Mouse (Mus musculus): ENCODE data around the gene Rbm47. TPM values are rescaled to one million over a fixed set of nuclear protein-coding genes. Genes with fewer than 3 reads are reported as not detected.

Rbm47 gene
- polyA plus RNA-seq, 1 experiment: 14.2 TPM

GRCm38 (mm10) chr5:66067219-66067618 lies 105.7 kb downstream of the Rbm47 start:
- no peak for DNase-seq (ENCODE audit: low spot score)

DNA sequence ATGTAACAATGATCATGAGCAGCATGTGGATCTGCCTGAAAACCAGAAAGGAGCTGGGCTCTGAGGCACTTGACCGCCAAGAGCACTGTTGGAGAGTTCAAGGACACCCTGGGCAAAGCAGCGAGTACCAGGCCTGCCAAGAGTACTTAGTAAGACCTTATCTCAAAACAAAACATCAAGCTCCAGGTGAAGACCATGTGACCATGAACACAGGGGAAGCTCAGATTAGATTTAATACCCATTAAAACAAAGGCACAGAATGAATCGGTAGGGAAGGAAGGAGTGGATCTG lies 110.0 kb downstream of the Rbm47 start:
- no peak for DNase-seq (ENCODE audit: low spot score)

- no peak for DNase-seq (ENCODE audit: low spot score)
These were observed 110.6 kb downstream of the Rbm47 start for GRCm38 (mm10) chr5:66062046-66062929.

GRCm38 (mm10) chr5:66061667-66062045 lies 111.3 kb downstream of the Rbm47 start:
- no peak for DNase-seq (ENCODE audit: low spot score)

GRCm38 (mm10) chr5:66058844-66059243 lies 114.1 kb downstream of the Rbm47 start:
- DNase-seq (ENCODE audit: low spot score): no peak

- no peak for DNase-seq (ENCODE audit: low spot score)
These were observed 116.2 kb downstream of the Rbm47 start for GRCm38 (mm10) chr5:66056680-66057079.

DNA sequence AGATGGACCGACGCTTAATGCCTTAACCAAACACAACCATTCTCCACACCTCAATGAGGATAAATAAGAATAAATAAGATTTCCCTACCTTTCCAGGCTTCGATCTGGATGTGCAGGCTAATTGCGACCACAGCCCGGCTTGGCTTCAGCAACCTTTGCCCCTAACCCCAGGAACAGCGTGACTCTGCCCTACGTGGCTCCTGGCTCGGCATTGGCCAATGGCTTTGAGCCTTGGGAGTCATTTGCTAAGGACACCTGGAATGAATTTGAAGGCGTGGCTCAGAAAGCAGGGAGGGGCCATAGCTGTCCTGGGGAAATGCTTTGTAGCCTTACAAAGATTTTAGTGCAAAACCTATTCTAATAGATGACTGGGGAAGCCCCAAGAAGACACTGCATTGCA lies 118.5 kb downstream of the Rbm47 start:
- no peak for DNase-seq (ENCODE audit: low spot score)

DNA sequence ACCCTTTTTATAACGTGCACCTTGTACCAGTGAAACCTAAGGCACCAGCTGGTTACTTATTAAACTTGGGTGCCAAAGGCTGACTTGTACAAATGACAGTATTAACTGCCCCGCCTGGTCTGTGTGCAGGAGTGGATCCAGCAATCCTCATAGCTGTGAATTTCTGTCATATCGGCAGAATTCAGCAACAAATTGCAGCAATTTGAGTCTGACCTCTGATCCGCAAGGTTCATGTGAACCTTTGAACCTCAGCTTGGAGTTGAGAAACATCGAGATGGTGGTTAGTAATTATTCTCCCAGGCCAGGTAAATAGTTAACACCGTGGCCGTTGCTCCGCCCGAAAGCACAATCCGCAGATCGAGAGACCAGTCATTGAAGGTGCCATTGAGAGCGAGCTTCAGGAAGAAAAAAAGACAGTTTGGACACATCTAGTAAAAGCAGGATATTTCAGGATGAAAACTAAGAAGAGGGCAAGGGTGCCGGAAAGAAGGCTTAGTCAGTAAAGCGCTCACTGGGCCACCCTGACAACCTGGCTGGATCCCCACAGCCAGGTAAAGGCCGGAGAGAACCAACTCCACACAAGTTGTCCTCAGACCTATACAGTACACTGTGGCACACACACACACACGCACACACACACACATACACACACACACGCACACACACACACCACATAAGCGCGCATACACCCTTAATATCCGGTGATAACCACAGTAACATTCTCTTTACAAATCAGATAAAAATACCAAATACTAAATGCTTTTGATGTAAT lies 120.0 kb downstream of the Rbm47 start:
- no peak for DNase-seq (ENCODE audit: low spot score)

GRCm38 (mm10) chr5:66050841-66051240 lies 122.1 kb downstream of the Rbm47 start:
- no peak for DNase-seq (ENCODE audit: low spot score)

DNA sequence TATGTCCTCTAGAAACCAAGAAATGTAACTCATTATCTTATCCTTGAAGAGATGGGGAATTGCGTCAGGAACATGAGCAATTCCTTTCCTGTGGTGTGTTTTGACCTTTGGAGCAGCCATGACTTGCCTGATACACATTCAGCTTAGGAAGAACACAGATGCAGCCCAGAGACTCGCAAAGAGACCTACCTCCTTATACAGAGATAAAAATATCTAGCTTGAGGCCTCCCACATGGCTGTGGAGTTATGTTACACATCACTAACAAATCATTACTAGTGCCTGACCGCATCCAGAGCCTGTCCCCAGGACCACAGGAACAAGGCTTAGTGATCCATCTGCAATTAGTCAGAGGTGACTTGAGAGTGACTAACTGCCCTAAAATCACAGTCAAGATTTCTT lies 126.6 kb downstream of the Rbm47 start:
- no peak for DNase-seq (ENCODE audit: low spot score)

GRCm38 (mm10) chr5:66043897-66044296 lies 129.0 kb downstream of the Rbm47 start:
- no peak for DNase-seq (ENCODE audit: low spot score)

GRCm38 (mm10) chr5:66042651-66043340 lies 130.1 kb downstream of the Rbm47 start:
- no peak for DNase-seq (ENCODE audit: low spot score)

GRCm38 (mm10) chr5:66040744-66041279 lies 132.1 kb downstream of the Rbm47 start:
- no peak for DNase-seq (ENCODE audit: low spot score)

DNA sequence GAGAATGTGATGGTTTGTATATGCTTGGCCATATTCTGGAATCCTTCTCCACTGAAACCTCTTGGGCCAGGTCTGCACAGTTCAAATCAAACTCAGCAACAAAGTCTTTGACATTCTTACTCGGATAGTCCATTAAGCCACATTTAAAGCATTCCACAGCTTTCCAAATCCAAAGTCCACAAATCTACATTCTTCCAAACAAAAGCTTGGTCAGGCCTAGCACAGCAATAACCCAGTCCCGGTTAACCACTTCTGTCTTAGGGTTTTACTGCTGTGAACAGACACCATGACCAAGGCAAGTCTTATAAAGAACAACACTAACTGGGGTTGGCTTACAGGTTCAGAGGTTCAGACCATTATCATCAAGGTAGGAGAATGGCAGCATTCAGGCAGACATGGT lies 133.1 kb downstream of the Rbm47 start:
- no peak for DNase-seq (ENCODE audit: low spot score)

DNA sequence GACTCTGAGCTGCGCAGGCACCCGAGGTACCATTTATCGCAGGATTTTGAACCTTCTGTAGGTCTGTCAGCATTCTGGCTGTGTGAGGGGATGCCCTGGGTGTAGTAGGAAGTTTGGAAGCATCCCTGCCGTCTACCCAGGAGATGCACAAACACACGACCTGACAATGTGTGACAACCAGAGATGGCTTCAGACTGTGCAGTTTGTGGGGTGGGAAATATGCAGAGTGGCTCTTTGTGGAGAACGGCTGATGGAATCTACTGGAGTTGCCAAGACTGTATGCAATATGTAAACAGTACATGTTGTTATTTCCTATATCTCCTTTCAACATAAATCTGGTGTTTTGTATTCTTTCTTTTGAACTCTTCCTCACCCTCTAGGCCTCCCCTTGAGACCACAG lies 135.9 kb downstream of the Rbm47 start:
- no peak for DNase-seq (ENCODE audit: low spot score)

GRCm38 (mm10) chr5:66036440-66037054 lies 136.4 kb downstream of the Rbm47 start:
- DNase-seq (ENCODE audit: low spot score): no peak

- DNase-seq (ENCODE audit: low spot score): no peak
These were observed 138.3 kb downstream of the Rbm47 start for GRCm38 (mm10) chr5:66034375-66035195.

DNA sequence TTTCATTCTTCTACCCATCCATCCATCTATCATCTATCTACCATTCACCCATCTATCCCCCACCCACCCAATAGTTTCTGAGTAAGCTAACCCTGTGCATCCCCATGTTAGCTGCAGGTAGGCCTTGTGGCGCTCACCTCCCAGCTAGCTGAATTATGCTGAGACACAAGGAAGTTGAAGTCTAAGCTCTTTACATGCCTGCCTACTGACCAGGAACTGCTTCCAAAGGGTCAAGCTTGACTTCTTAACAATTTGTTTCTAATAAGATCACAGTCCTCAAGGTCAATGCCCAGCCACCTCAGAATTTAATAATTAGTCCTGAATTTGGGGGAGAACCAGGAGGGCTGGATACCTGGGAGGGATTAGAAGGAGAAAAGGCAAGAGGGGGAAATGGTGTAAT lies 140.1 kb downstream of the Rbm47 start:
- DNase-seq (ENCODE audit: low spot score): no peak

DNA sequence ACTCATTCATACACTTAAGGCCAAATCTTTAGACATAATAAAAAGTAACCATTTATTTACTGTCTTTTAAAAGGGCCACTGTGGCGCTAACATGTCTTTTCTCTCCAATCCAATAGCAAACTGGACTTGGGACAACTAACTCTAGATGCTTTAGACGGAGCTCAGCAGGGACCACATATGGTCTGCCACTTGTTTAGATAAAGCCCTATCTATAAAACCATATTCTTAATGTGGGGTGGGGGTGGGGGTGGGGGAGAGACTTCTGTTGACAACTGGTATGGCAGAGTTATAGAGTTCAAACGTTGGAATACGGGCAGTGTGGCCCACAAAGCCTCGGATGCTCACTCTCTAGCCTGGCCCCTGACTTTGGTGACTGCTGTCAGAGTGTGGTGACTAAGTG lies 141.2 kb downstream of the Rbm47 start:
- DNase-seq (ENCODE audit: low spot score): no peak

- DNase-seq (ENCODE audit: low spot score): no peak
These were observed 144.7 kb downstream of the Rbm47 start for GRCm38 (mm10) chr5:66028232-66028631.

GRCm38 (mm10) chr5:66027206-66027605 lies 145.7 kb downstream of the Rbm47 start:
- no peak for DNase-seq (ENCODE audit: low spot score)
